Mouse (Mus musculus) MEL (cell line): Measurements from ENCODE around the gene Gm10842. TPM values are rescaled to one million over a fixed set of nuclear protein-coding genes. Genes with fewer than 3 reads are reported as not detected.

Experiments used
- DNase-seq: peaks from one replicate; pipeline ENCODE4 v3.0.0; 2011; ENCODE audit warnings: low read depth, low spot score
- H3K27ac ChIP-seq: 2 replicates; pipeline ENCODE4 v1.5.1; 2012; ENCODE audit warnings: low read depth, mild to moderate bottlenecking, control low read depth, low read length, moderate library complexity; ENCODE audit not compliant: control insufficient read depth
- H3K27me3 ChIP-seq, 2 experiments: fragments of 150-350 bp in 1 of 2; sonication (generic) in 1 of 2; 2 replicates each; pipeline ENCODE4 v1.6.1; 2012; ENCODE audit warnings: low read length in 2 of 2, mild to moderate bottlenecking in 2 of 2, improper control_type of control experiment in 1 of 2, moderate library complexity in 1 of 2; ENCODE audit not compliant: insufficient read depth in 2 of 2, control insufficient read depth in 1 of 2
- H3K36me3 ChIP-seq, 2 experiments: 2 replicates each; pipeline ENCODE4 v1.6.1; 2012 to 2014; ENCODE audit warnings: low read length in 2 of 2, improper control_type of control experiment in 1 of 2, inconsistent platforms in 1 of 2, mild to moderate bottlenecking in 1 of 2; ENCODE audit not compliant: insufficient read depth in 2 of 2, control insufficient read depth in 1 of 2
- H3K4me1 ChIP-seq, 2 experiments: fragments of 150-350 bp in 1 of 2; sonication (generic) in 1 of 2; 2 replicates each; pipeline ENCODE4 v1.6.1; 2012; ENCODE audit warnings: low read length in 2 of 2, improper control_type of control experiment in 1 of 2, mild to moderate bottlenecking in 1 of 2; ENCODE audit not compliant: insufficient read depth in 2 of 2, control insufficient read depth in 1 of 2
- H3K4me3 ChIP-seq, 2 experiments: fragments of 150-350 bp in 1 of 2; sonication (generic) in 1 of 2; 2 replicates each; pipeline ENCODE4 v1.5.1; 2012; ENCODE audit warnings: low read depth in 2 of 2, low read length in 2 of 2, mild to moderate bottlenecking in 2 of 2, moderate library complexity in 2 of 2, control low read depth in 1 of 2, improper control_type of control experiment in 1 of 2; ENCODE audit not compliant: control insufficient read depth in 1 of 2, insufficient read depth in 1 of 2
- H3K79me2 ChIP-seq: 2 replicates; pipeline ENCODE4 v1.6.1; 2012; ENCODE audit warnings: mild to moderate bottlenecking, low read length, moderate library complexity; ENCODE audit not compliant: control insufficient read depth, poor library complexity, insufficient read depth
- H3K9ac ChIP-seq: 2 replicates; pipeline ENCODE4 v1.6.1; 2012; ENCODE audit warnings: low read depth, mild to moderate bottlenecking, control low read depth, low read length, moderate library complexity; ENCODE audit not compliant: control insufficient read depth, poor library complexity, severe bottlenecking
- H3K9me3 ChIP-seq: fragments of 150-350 bp; sonication (generic); replicated peaks from 2 replicates; pipeline ENCODE4 v1.6.1; 2012; ENCODE audit warnings: mild to moderate bottlenecking, low read length, improper control_type of control experiment, moderate library complexity; ENCODE audit not compliant: insufficient read depth
- BHLHE40 ChIP-seq: IDR thresholded peaks from 2 replicates; pipeline ENCODE4 v1.6.1; 2012; ENCODE audit warnings: low read depth, mild to moderate bottlenecking, inconsistent platforms, low read length, improper control_type of control experiment, borderline replicate concordance
- CHD1 ChIP-seq: IDR thresholded peaks from 2 replicates; pipeline ENCODE4 v1.6.1; 2012; ENCODE audit warnings: low read depth, mild to moderate bottlenecking, inconsistent platforms, low read length, improper control_type of control experiment
- CHD2 ChIP-seq: IDR thresholded peaks from 2 replicates; pipeline ENCODE4 v1.6.1; 2011; ENCODE audit warnings: low read length, improper control_type of control experiment
- CTCF ChIP-seq, 3 experiments: IDR thresholded peaks in 2 of 3; conservative IDR thresholded peaks in 1 of 3; 2 replicates each; pipeline ENCODE4 v1.5.1; 2011 to 2012; ENCODE audit warnings: low read length in 3 of 3, low read depth in 2 of 3, mild to moderate bottlenecking in 2 of 3, improper control_type of control experiment in 1 of 3, inconsistent platforms in 1 of 3, mixed read lengths in 1 of 3, moderate library complexity in 1 of 3; ENCODE audit not compliant: control insufficient read depth in 1 of 3, insufficient read depth in 1 of 3, poor library complexity in 1 of 3, severe bottlenecking in 1 of 3
- ELF1 ChIP-seq: IDR thresholded peaks from 2 replicates; pipeline ENCODE4 v1.6.1; 2014; ENCODE audit warnings: low read depth, mild to moderate bottlenecking, inconsistent platforms, low read length, improper control_type of control experiment, moderate library complexity
- ETS1 ChIP-seq: IDR thresholded peaks from 2 replicates; pipeline ENCODE4 v1.6.1; 2012; ENCODE audit warnings: low read depth, mild to moderate bottlenecking, inconsistent platforms, low read length, improper control_type of control experiment, moderate library complexity
- GABPA ChIP-seq: IDR thresholded peaks from 2 replicates; pipeline ENCODE4 v1.6.1; 2012; ENCODE audit warnings: low read depth, mild to moderate bottlenecking, inconsistent platforms, low read length, improper control_type of control experiment, moderate library complexity
- GATA1 ChIP-seq: IDR thresholded peaks from 2 replicates; pipeline ENCODE4 v1.6.1; 2011; ENCODE audit warnings: low read depth, low read length, improper control_type of control experiment
- HCFC1 ChIP-seq: IDR thresholded peaks from 2 replicates; pipeline ENCODE4 v1.6.1; 2012; ENCODE audit warnings: low read depth, mild to moderate bottlenecking, inconsistent platforms, low read length, improper control_type of control experiment, moderate library complexity
- KAT2A ChIP-seq: conservative IDR thresholded peaks from 2 replicates; pipeline ENCODE4 v1.6.1; 2012; ENCODE audit warnings: low read depth, low read length, improper control_type of control experiment, inconsistent platforms
- MAX ChIP-seq: IDR thresholded peaks from 2 replicates; pipeline ENCODE4 v1.6.1; 2011; ENCODE audit warnings: low read length, improper control_type of control experiment
- MAZ ChIP-seq: IDR thresholded peaks from 2 replicates; pipeline ENCODE4 v1.6.1; 2012; ENCODE audit warnings: low read depth, mild to moderate bottlenecking, inconsistent platforms, low read length, improper control_type of control experiment
- MXI1 ChIP-seq: IDR thresholded peaks from 2 replicates; pipeline ENCODE4 v1.6.1; 2011; ENCODE audit warnings: mild to moderate bottlenecking, low read depth, low read length, improper control_type of control experiment
- NELFE ChIP-seq: IDR thresholded peaks from 2 replicates; pipeline ENCODE4 v1.6.1; 2011; ENCODE audit warnings: low read depth, low read length, improper control_type of control experiment
- NRF1 ChIP-seq: IDR thresholded peaks from 2 replicates; pipeline ENCODE4 v1.6.1; 2014; ENCODE audit warnings: low read depth, mild to moderate bottlenecking, inconsistent platforms, low read length, improper control_type of control experiment, moderate library complexity; ENCODE audit not compliant: poor library complexity, insufficient read depth, severe bottlenecking
- SMC3 ChIP-seq: IDR thresholded peaks from 2 replicates; pipeline ENCODE4 v1.6.1; 2011; ENCODE audit warnings: low read depth, low read length, improper control_type of control experiment
- TBP ChIP-seq: IDR thresholded peaks from 2 replicates; pipeline ENCODE4 v1.8.0; 2011; ENCODE audit warnings: low read depth, low read length, improper control_type of control experiment
- TCF12 ChIP-seq: IDR thresholded peaks from 2 replicates; pipeline ENCODE4 v1.6.1; 2014; ENCODE audit warnings: low read depth, mild to moderate bottlenecking, inconsistent platforms, low read length, improper control_type of control experiment, moderate library complexity
- USF2 ChIP-seq, 2 experiments: IDR thresholded peaks; 2 replicates each; pipeline ENCODE4 v1.6.1; 2011 to 2012; ENCODE audit warnings: improper control_type of control experiment in 2 of 2, low read length in 2 of 2, borderline replicate concordance in 1 of 2, inconsistent platforms in 1 of 2, low read depth in 1 of 2, mild to moderate bottlenecking in 1 of 2; ENCODE audit not compliant: insufficient read depth in 1 of 2
- polyA plus RNA-seq, 2 experiments: library from polyadenylated mRNA; stranded (reverse) in 1 of 2; unstranded in 1 of 2; fragments of >175 nt in 1 of 2; fragments of >200 nt in 1 of 2; gene quantifications; 2 replicates each; pipeline versions ENCODE4 v1.2.1 to v1.2.4; 2012; ENCODE audit warnings: low replicate concordance in 2 of 2, low read depth in 1 of 2; ENCODE audit not compliant: insufficient read length in 2 of 2, insufficient read depth in 1 of 2, missing spikeins in 1 of 2
- total RNA-seq: library from RNA; depleted of rRNA; stranded (reverse); fragments of 300-350 nt; gene quantifications from 2 replicates; pipeline ENCODE4 v1.2.3, GENCODE M21; 2012

The Gm10842 gene
- total and polyA plus RNA-seq, 3 experiments, result not detected

- H3K27ac ChIP-seq, result no peak overlapping the region
These were observed 2.6 kb upstream of the Gm10842 start for GRCm38 (mm10) chr11:105144084-105144483.

DNA sequence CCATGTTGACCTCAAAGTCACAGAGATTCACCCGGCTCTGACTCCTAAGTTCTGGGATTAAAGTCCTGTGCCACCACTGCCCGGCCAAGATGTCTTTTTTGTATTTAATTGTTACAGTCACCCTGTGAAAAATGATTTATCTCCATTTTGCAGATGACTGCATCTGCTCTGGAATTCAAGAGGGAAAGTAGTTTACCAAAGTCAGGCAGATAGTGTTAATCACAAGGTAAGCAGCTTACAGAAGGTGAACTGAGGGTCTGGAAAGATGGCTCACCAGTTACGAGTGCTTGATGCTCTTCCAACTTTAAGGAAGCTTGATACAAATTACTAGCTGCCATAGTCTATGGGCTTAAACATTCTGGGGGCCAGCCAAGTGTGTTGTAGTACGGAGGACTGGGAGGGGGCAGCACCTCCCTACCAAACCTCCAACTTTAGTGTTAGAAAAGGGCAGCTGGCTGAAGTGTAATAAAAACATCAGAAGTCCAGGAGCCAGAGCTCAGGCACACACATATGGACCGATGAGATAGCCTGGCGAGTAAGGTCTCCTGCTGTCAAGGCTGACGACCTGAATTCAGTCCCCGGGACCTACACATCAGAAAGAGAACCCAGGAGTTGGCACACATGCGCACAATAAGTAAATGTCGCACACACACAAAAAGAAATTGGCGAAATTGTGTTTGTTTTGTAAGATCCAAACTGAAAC is 2.0 kb upstream of the Gm10842 start:
- H3K9ac ChIP-seq, result no peak overlapping the region

More at GRCm38 (mm10) chr11:105144084-105144483, 2.6 kb upstream of the Gm10842 start:
- no peak for TF ChIP-seq KAT2A
- TF ChIP-seq, all 39 proteins: peak for 0
- H3K4me3 ChIP-seq, result no peak overlapping the region
- no peak for DNase-seq
- H3K9ac ChIP-seq, result no peak overlapping the region
- no peaks in the 10 kb centered on the region for H3K27me3 ChIP-seq
- peaks cover 0 to 1% of the 10 kb centered on the region in 2 experiments; a peak in 1 of 4 replicates for H3K4me1 ChIP-seq
- peaks cover under 1 to 4% of the 10 kb centered on the region in 2 experiments; a peak in 3 of 4 replicates for H3K36me3 ChIP-seq
- H3K9me3 ChIP-seq, result no peaks in the 10 kb centered on the region
- no peaks in the 10 kb centered on the region for H3K79me2 ChIP-seq

GRCm38 (mm10) chr11:105145211-105145610 is 1.5 kb upstream of the Gm10842 start:
- Histone ChIP-seq H3K4me1 (peaks cover 4 to 9% of the 10 kb centered on the region in 2 experiments), H3K27ac (no peak overlapping the region)
- no peak for DNase-seq

More for the DNA sequence above, 2.0 kb upstream of the Gm10842 start:
- H3K27me3 ChIP-seq, result no peaks in the 10 kb centered on the region
- H3K27ac ChIP-seq, result no peak overlapping the region
- no peak for DNase-seq
- H3K36me3 ChIP-seq, result peaks cover under 1 to 2% of the 10 kb centered on the region in 2 experiments; a peak in 2 of 4 replicates
- peaks cover 0 to 5% of the 10 kb centered on the region in 2 experiments; a peak in 1 of 4 replicates for H3K4me1 ChIP-seq
- no peak overlapping the region for H3K4me3 ChIP-seq
- no peaks in the 10 kb centered on the region for H3K9me3 ChIP-seq
- no peak for TF ChIP-seq CHD1
- TF ChIP-seq CTCF (IDR thresholded peaks at IDR 0.05 in 2 of 3, conservative IDR thresholded peaks at IDR 0.05 in 1 of 3; ENCODE audit: control insufficient read depth in 1 of 3, insufficient read depth in 1 of 3, low read depth in 2 of 3, low read length in 3 of 3, poor library complexity in 1 of 3, severe bottlenecking in 1 of 3), result 0 out of 6 replicates have a peak, but pooled peaks of 1 of the 3 experiments have one; percentile 1
- no peaks in the 10 kb centered on the region for H3K79me2 ChIP-seq

More at GRCm38 (mm10) chr11:105145211-105145610, 1.5 kb upstream of the Gm10842 start:
- no peaks in the 10 kb centered on the region for H3K79me2 ChIP-seq
- TF ChIP-seq GATA1 (no peak), CHD1 (no peak), MAZ (no peak), CHD2 (no peak), USF2 (IDR thresholded peaks at IDR 0.05; ENCODE audit: borderline replicate concordance in 1 of 2, insufficient read depth in 1 of 2, low read depth in 1 of 2, low read length in 2 of 2) (no peak), NELFE (no peak), TCF12 (no peak), SMC3 (no peak), BHLHE40 (no peak), TBP (no peak), NRF1 (no peak), HCFC1 (no peak), KAT2A (no peak), ETS1 (no peak), ELF1 (no peak), MXI1 (no peak), GABPA (no peak), MAX (no peak)
- H3K9me3 ChIP-seq, result no peaks in the 10 kb centered on the region
- no peak overlapping the region for H3K4me3 ChIP-seq
- no peaks in the 10 kb centered on the region for H3K27me3 ChIP-seq
- H3K9ac ChIP-seq, result no peak overlapping the region
- H3K36me3 ChIP-seq, result peaks cover 0 to 7% of the 10 kb centered on the region in 2 experiments; a peak in 2 of 4 replicates
